Mouse (Mus musculus): ENCODE measurements around the gene Fam171a2. TPM values are rescaled to one million over a fixed set of nuclear protein-coding genes. Genes with fewer than 3 reads are reported as not detected.
A peak's percentile ranks its signal among the peaks of the same experiment; 100 is the strongest.

Fam171a2 gene
- polyA plus RNA-seq, 1 experiment, result 0.01 TPM

DNA sequence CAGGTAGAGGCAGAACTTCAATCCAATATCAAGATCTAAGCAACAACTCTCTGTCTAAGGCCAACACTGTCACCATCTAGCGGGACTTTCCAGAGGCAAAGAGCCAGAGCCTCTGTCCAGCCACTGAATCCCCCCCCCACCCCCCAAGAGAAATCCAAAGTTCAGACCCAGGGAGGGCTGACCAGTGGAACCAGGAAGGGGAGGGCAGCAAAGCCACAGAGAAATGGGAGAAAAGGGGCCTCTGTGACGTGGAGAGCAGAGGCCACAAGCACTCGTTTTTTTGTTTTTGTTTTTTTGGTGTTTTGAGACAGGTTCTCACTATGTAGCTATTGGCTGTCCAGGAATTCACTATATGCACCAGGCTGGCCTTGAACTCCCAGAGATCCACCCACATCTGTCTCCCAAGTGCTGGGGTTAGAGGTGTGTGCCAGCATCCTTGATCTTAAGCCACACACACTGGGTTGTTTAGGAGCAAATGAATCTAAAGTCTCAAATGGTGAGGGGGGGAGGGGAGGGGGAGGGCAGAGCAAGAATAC lies 37.6 kb downstream of the Fam171a2 start:
- Histone ChIP-seq H3K9me3 (ENCODE audit: control insufficient read depth, low read length) (no peaks in the 10 kb centered on the region), H3K4me3 (replicated peaks) (peak overlapping the region; percentile 74), H3K27me3 (ENCODE audit: control insufficient read depth) (peaks cover 24% of the 10 kb centered on the region), H3K4me1 (ENCODE audit: control insufficient read depth) (peaks cover 64% of the 10 kb centered on the region), H3K36me3 (ENCODE audit: control insufficient read depth) (peaks cover 20% of the 10 kb centered on the region)
- TF ChIP-seq GATA1 (IDR thresholded peaks at IDR 0.05; ENCODE audit: low read length) (no peak), TAL1 (IDR thresholded peaks at IDR 0.05; ENCODE audit: low read length) (no peak)

DNA sequence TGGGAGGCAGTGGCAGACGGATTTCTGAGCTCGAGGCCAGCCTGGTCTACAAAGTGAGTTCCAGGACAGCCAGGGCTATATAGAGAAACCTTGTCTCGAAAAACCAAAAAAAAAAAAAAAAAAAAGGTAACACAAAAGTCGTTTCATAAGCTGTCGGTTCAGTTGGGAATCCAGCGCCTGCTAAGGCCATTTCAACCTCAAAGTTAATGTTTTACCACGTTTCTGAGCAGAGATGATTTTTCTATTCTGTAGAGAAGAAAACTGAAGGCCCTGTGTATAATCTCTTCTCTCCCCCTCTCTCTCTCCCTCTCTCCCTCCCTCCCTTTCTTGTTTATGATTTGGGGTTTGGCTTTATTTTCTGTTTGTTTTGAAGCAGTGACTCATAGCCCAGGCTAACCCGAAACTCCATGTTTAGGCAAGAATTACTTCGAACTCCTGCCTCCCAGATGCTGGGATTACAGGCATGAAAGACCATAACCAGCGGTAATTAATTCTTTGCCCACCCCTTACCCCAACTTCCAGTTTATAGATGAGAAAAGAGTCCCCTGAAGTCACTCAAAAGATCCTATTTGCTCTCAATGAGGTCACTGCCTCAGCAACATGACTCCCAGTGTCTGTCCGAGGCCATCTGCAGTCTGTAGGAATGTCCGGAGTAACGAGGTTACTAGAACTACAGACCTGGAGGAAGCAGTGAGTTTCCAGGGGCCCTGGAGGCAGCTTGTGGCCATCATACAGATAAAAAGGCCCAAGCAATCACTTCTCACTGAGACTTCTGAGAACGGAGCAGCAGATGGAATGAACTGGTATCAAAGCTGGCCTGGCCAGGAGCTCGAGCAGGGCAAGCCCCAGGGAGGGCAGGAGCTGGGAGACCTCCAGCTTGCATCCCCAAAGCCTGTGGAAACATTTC lies 38.3 kb downstream of the Fam171a2 start:
- TF ChIP-seq TAL1 (IDR thresholded peaks at IDR 0.05; ENCODE audit: low read length), result no peak
- no peak for TF ChIP-seq GATA1 (IDR thresholded peaks at IDR 0.05; ENCODE audit: low read length)
- H3K27me3 ChIP-seq (ENCODE audit: control insufficient read depth), result peaks cover 18% of the 10 kb centered on the region
- peaks cover 71% of the 10 kb centered on the region for H3K4me1 ChIP-seq (ENCODE audit: control insufficient read depth)
- H3K36me3 ChIP-seq (ENCODE audit: control insufficient read depth), result peaks cover 27% of the 10 kb centered on the region
- no peaks in the 10 kb centered on the region for H3K9me3 ChIP-seq (ENCODE audit: control insufficient read depth, low read length)
- peak overlapping the region; percentile 74 for H3K4me3 ChIP-seq (replicated peaks)

GRCm38 (mm10) chr11:102408344-102408876 lies 39.1 kb downstream of the Fam171a2 start:
- no peak for TF ChIP-seq TAL1 (IDR thresholded peaks at IDR 0.05; ENCODE audit: low read length)
- TF ChIP-seq GATA1 (IDR thresholded peaks at IDR 0.05; ENCODE audit: low read length), result no peak
- H3K9me3 ChIP-seq (ENCODE audit: control insufficient read depth, low read length), result no peaks in the 10 kb centered on the region
- peak overlapping the region; percentile 74 for H3K4me3 ChIP-seq (replicated peaks)
- H3K4me1 ChIP-seq (ENCODE audit: control insufficient read depth), result peaks cover 78% of the 10 kb centered on the region
- peaks cover 34% of the 10 kb centered on the region for H3K36me3 ChIP-seq (ENCODE audit: control insufficient read depth)
- H3K27me3 ChIP-seq (ENCODE audit: control insufficient read depth), result peaks cover 13% of the 10 kb centered on the region

GRCm38 (mm10) chr11:102407834-102408215 lies 39.7 kb downstream of the Fam171a2 start, which contains the start of gene Slc25a39:
Gene Slc25a39, minus strand, starts transcription at chr11:102407946.
- Histone ChIP-seq H3K9me3 (ENCODE audit: control insufficient read depth, low read length) (no peaks in the 10 kb centered on the region), H3K4me3 (replicated peaks) (peak within 1 kb of the TSS; percentile 74), H3K27me3 (ENCODE audit: control insufficient read depth) (peaks cover 7% of the 10 kb centered on the region), H3K4me1 (ENCODE audit: control insufficient read depth) (peaks cover 84% of the 10 kb centered on the region), H3K36me3 (ENCODE audit: control insufficient read depth) (peaks cover 40% of the 10 kb centered on the region)
- TF ChIP-seq GATA1 (IDR thresholded peaks at IDR 0.05; ENCODE audit: low read length) (no peak), TAL1 (IDR thresholded peaks at IDR 0.05; ENCODE audit: low read length) (no peak)

DNA sequence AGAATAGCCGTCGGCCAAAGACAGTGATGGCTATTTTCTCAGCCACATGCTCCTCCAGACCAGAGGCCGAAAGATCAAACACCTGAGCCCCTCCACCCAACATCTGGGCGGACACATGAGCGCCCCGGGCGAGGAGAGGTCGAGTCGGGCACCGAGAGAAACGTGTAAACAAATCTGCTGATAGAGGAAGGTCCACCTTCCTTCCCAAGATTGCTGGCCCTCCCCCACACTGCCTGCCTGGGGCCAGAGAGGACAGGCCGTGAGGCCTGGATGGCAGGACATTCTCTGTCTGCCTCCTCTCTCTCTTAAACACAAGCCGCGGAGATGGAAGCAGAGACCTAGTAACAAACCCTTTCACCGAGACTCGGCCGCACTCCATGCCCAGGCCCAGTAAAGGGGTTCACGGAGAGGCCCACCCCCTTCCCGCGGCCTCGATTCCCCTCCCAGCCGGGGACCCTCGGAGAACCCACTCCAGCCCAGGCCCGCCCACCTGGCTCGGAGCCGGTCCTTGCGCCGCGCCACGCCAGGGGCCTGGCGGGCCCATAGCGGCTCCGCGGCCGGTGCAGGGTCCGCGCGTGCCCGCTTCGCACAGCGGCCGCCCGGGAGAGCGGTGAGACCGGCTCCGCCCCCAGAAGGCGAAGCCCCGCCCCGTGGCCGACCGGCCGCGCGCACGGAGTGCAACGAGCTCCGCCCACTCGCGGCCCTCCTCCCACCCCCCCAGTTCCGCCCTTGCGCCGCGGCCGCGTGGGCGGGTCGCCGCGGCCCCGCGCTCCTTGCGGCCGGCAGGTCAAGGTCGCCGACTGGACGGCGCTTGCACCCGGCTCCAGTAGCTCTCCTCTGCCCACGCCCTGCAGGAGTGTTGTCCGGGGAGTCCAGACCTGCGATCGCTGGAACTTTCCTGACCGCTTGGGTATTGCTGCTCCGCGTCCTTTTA lies 40.3 kb downstream of the Fam171a2 start:
- H3K9me3 ChIP-seq (ENCODE audit: control insufficient read depth, low read length), result no peaks in the 10 kb centered on the region
- H3K27me3 ChIP-seq (ENCODE audit: control insufficient read depth), result peaks cover 4% of the 10 kb centered on the region
- peaks cover 47% of the 10 kb centered on the region for H3K36me3 ChIP-seq (ENCODE audit: control insufficient read depth)
- TF ChIP-seq TAL1 (IDR thresholded peaks at IDR 0.05; ENCODE audit: low read length) (no peak), GATA1 (IDR thresholded peaks at IDR 0.05; ENCODE audit: low read length) (no peak)
- peaks cover 88% of the 10 kb centered on the region for H3K4me1 ChIP-seq (ENCODE audit: control insufficient read depth)
- H3K4me3 ChIP-seq (replicated peaks), result peak overlapping the region; percentile 74

DNA sequence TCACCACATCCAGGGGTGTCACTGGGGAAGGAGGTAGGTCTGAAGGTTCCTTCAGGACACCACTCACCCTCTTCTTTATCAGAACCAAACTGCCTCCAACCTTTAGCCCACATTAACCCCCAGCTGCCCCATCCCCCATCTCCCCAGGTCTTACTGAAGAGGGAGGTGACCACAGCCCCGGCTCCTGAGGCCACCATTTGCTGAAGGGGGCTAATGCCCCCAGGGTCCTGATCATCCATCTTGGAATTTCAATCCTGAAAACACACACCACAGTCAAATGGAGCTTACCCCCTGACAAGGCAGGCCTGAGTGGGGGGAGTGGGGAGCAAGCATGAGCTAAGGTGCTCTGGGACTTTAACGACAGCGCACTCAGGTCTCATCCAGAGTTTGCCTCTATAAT lies 41.1 kb downstream of the Fam171a2 start:
- Histone ChIP-seq H3K27me3 (ENCODE audit: control insufficient read depth) (peaks cover 9% of the 10 kb centered on the region), H3K4me1 (ENCODE audit: control insufficient read depth) (peaks cover 88% of the 10 kb centered on the region), H3K36me3 (ENCODE audit: control insufficient read depth) (peaks cover 55% of the 10 kb centered on the region), H3K4me3 (replicated peaks) (peak overlapping the region; percentile 74), H3K9me3 (ENCODE audit: control insufficient read depth, low read length) (no peaks in the 10 kb centered on the region)
- no peak for TF ChIP-seq GATA1 (IDR thresholded peaks at IDR 0.05; ENCODE audit: low read length)
- no peak for TF ChIP-seq TAL1 (IDR thresholded peaks at IDR 0.05; ENCODE audit: low read length)

- no peaks in the 10 kb centered on the region for H3K9me3 ChIP-seq (ENCODE audit: control insufficient read depth, low read length)
- peaks cover 58% of the 10 kb centered on the region for H3K36me3 ChIP-seq (ENCODE audit: control insufficient read depth)
- H3K4me3 ChIP-seq (replicated peaks), result peak overlapping the region; percentile 74
- TF ChIP-seq TAL1 (IDR thresholded peaks at IDR 0.05; ENCODE audit: low read length) (no peak), GATA1 (IDR thresholded peaks at IDR 0.05; ENCODE audit: low read length) (no peak)
- peaks cover 87% of the 10 kb centered on the region for H3K4me1 ChIP-seq (ENCODE audit: control insufficient read depth)
- H3K27me3 ChIP-seq (ENCODE audit: control insufficient read depth), result peaks cover 15% of the 10 kb centered on the region
These were observed 41.8 kb downstream of the Fam171a2 start for GRCm38 (mm10) chr11:102405544-102406285.

Measured in erythroblast, embryonic 14.5 days (primary cell).